Mouse (Mus musculus) midbrain, embryonic 16.5 days (tissue): Measurements from ENCODE around the gene Hnrnpc. TPM values are rescaled to one million over a fixed set of nuclear protein-coding genes. Genes with fewer than 3 reads are reported as not detected.

Experiments
- ATAC-seq: fragments of 200-750 bp; cut with Nextera tagmentation; 2 replicates; pipeline ENCODE4 v1.8.0; 2017; ENCODE audit warnings: moderate TSS enrichment
- H3K27ac ChIP-seq: fragments of 300-500 bp; sonication (generic); 2 replicates; pipeline ENCODE4 v1.5.1; 2014; ENCODE audit warnings: mild to moderate bottlenecking, low read length, mixed read lengths
- H3K27me3 ChIP-seq: fragments of 300-500 bp; sonication (generic); 2 replicates; pipeline ENCODE4 v1.6.1; 2014; ENCODE audit warnings: low read depth, low read length, mixed read lengths; ENCODE audit not compliant: control insufficient read depth, insufficient read depth
- H3K36me3 ChIP-seq: fragments of 300-500 bp; sonication (generic); 2 replicates; pipeline ENCODE4 v1.6.1; 2014; ENCODE audit warnings: mild to moderate bottlenecking, low read length, moderate library complexity, mixed read lengths; ENCODE audit not compliant: control insufficient read depth, insufficient read depth
- H3K4me1 ChIP-seq: fragments of 300-500 bp; sonication (generic); 2 replicates; pipeline ENCODE4 v1.6.1; 2014; ENCODE audit warnings: mild to moderate bottlenecking, low read length, mixed read lengths; ENCODE audit not compliant: control insufficient read depth, insufficient read depth
- H3K4me2 ChIP-seq: fragments of 300-500 bp; sonication (generic); 2 replicates; pipeline ENCODE4 v1.6.1; 2014; ENCODE audit warnings: mild to moderate bottlenecking, low read length, mixed read lengths
- H3K4me3 ChIP-seq: fragments of 300-500 bp; sonication (generic); 2 replicates; pipeline ENCODE4 v1.5.1; 2014; ENCODE audit warnings: low read depth, mild to moderate bottlenecking, low read length, moderate library complexity, mixed read lengths
- H3K9ac ChIP-seq: fragments of 300-500 bp; sonication (generic); 2 replicates; pipeline ENCODE4 v1.6.1; 2014; ENCODE audit warnings: low read depth, low read length, mixed read lengths
- H3K9me3 ChIP-seq: fragments of 300-500 bp; sonication (generic); replicated peaks from 2 replicates; pipeline ENCODE4 v1.6.1; 2014; ENCODE audit warnings: mild to moderate bottlenecking, low read length, mixed read lengths; ENCODE audit not compliant: control insufficient read depth, poor library complexity, severe bottlenecking
- WGBS: fragments of 180-500 bp; shearing (Covaris S2); extraction: QIAGEN DNeasy Blood & Tissue Kit; methylation state at CpG from one replicate; pipeline ENCODE4 v1.1.7; 2014; 5-methylcytosine and 5-hydroxymethylcytosine counted together
- polyA plus RNA-seq: library from polyadenylated mRNA; unstranded; fragments of >200 nt; fragmentation: Nextera tagmentation; extraction: Ambion mirVana; gene quantifications from 2 replicates; pipeline ENCODE4 v1.2.1, GENCODE M21; 2015

Gene Hnrnpc
- polyA plus RNA-seq, 1 experiment from 2014 or later: 449 TPM

GRCm38 (mm10) chr14:52133584-52133983, 29.8 kb upstream of the Hnrnpc start:
- Histone ChIP-seq H3K9ac (no peak overlapping the region), H3K27me3 (no peaks in the 10 kb centered on the region), H3K4me3 (no peak overlapping the region), H3K4me2 (no peak overlapping the region), H3K9me3 (no peaks in the 10 kb centered on the region), H3K36me3 (no peaks in the 10 kb centered on the region), H3K27ac (no peak overlapping the region), H3K4me1 (no peaks in the 10 kb centered on the region)
- 84% methylated on average over 5 of the region's 5 CpGs for WGBS
- no peak for ATAC-seq

- Histone ChIP-seq H3K27me3 (no peaks in the 10 kb centered on the region), H3K36me3 (no peaks in the 10 kb centered on the region), H3K9me3 (no peaks in the 10 kb centered on the region), H3K4me1 (peaks cover 8% of the 10 kb centered on the region; the same call in 1 of the 2 replicates), H3K9ac (no peak overlapping the region), H3K4me3 (no peak overlapping the region), H3K4me2 (no peak overlapping the region), H3K27ac (no peak overlapping the region)
- no peak for ATAC-seq
- 97% methylated on average over 3 of the region's 3 CpGs for WGBS
Observed at GRCm38 (mm10) chr14:52124636-52125035, 20.8 kb upstream of the Hnrnpc start.

- no peak for ATAC-seq
- Histone ChIP-seq H3K9me3 (no peaks in the 10 kb centered on the region), H3K27ac (no peak overlapping the region), H3K4me3 (no peak overlapping the region), H3K27me3 (no peaks in the 10 kb centered on the region), H3K4me2 (no peak overlapping the region), H3K4me1 (peaks cover 9% of the 10 kb centered on the region; the same call in 1 of the 2 replicates), H3K9ac (no peak overlapping the region), H3K36me3 (no peaks in the 10 kb centered on the region)
- WGBS: 21% methylated on average over 4 of the region's 4 CpGs
Observed at GRCm38 (mm10) chr14:52123918-52124317, 20.1 kb upstream of the Hnrnpc start.

- Histone ChIP-seq H3K27ac (peak overlapping the region; percentile 85), H3K4me3 (peak overlapping the region; percentile 54), H3K9me3 (no peaks in the 10 kb centered on the region), H3K36me3 (no peaks in the 10 kb centered on the region), H3K9ac (peak overlapping the region; percentile 41; the same call in 1 of the 2 replicates), H3K4me1 (peaks cover 16% of the 10 kb centered on the region), H3K4me2 (peak overlapping the region; percentile 90), H3K27me3 (no peaks in the 10 kb centered on the region)
- no peak for ATAC-seq
- 65% methylated on average over 7 of the region's 7 CpGs for WGBS
Observed at GRCm38 (mm10) chr14:52120169-52120568, 16.3 kb upstream of the Hnrnpc start.

- Histone ChIP-seq H3K9ac (peak overlapping the region; percentile 76), H3K4me3 (peak overlapping the region; percentile 54), H3K9me3 (no peaks in the 10 kb centered on the region), H3K27me3 (no peaks in the 10 kb centered on the region), H3K4me2 (peak overlapping the region; percentile 90), H3K36me3 (no peaks in the 10 kb centered on the region), H3K4me1 (peaks cover 16% of the 10 kb centered on the region), H3K27ac (peak overlapping the region; percentile 85)
- peak; percentile 91 for ATAC-seq
- under 1% methylated on average over 38 of the region's 38 CpGs for WGBS
Observed at GRCm38 (mm10) chr14:52118823-52119608, 15.2 kb upstream of the Hnrnpc start.

GRCm38 (mm10) chr14:52118456-52118822, 14.6 kb upstream of the Hnrnpc start:
- peak; percentile 64 for ATAC-seq
- Histone ChIP-seq H3K36me3 (no peaks in the 10 kb centered on the region), H3K9me3 (no peaks in the 10 kb centered on the region), H3K4me2 (peak overlapping the region; percentile 90), H3K27me3 (no peaks in the 10 kb centered on the region), H3K4me1 (peaks cover 16% of the 10 kb centered on the region), H3K4me3 (peak overlapping the region; percentile 54), H3K27ac (peak overlapping the region; percentile 85), H3K9ac (peak overlapping the region; percentile 11; the same call in 1 of the 2 replicates)
- 17% methylated on average over 8 of the region's 8 CpGs for WGBS

GRCm38 (mm10) chr14:52117241-52117640, 13.4 kb upstream of the Hnrnpc start:
- no peak for ATAC-seq
- H3K36me3 ChIP-seq: no peaks in the 10 kb centered on the region
- H3K4me3 ChIP-seq: no peak overlapping the region
- H3K4me1 ChIP-seq: peaks cover 16% of the 10 kb centered on the region
- H3K27me3 ChIP-seq: no peaks in the 10 kb centered on the region
- H3K9me3 ChIP-seq: no peaks in the 10 kb centered on the region
- H3K9ac ChIP-seq: no peak overlapping the region
- WGBS: 96% methylated on average over 5 of the region's 5 CpGs
- H3K4me2 ChIP-seq: no peak overlapping the region
- no peak overlapping the region for H3K27ac ChIP-seq

- Histone ChIP-seq H3K4me1 (peaks cover 8% of the 10 kb centered on the region; the same call in 1 of the 2 replicates), H3K9ac (no peak overlapping the region), H3K36me3 (no peaks in the 10 kb centered on the region), H3K9me3 (no peaks in the 10 kb centered on the region), H3K27me3 (no peaks in the 10 kb centered on the region), H3K4me3 (no peak overlapping the region), H3K4me2 (no peak overlapping the region), H3K27ac (no peak overlapping the region)
- ATAC-seq: no peak
- 59% methylated on average over 1 of the region's 1 CpGs for WGBS
Observed at GRCm38 (mm10) chr14:52114101-52114500, 10.3 kb upstream of the Hnrnpc start.

- Histone ChIP-seq H3K9ac (no peak within 1 kb of the TSS), H3K27me3 (no peaks in the 10 kb centered on the region), H3K9me3 (no peaks in the 10 kb centered on the region), H3K36me3 (no peaks in the 10 kb centered on the region), H3K4me3 (no peak within 1 kb of the TSS), H3K4me2 (no peak within 1 kb of the TSS), H3K4me1 (no peaks in the 10 kb centered on the region), H3K27ac (no peak within 1 kb of the TSS)
- WGBS: 90% methylated on average over 4 of the region's 4 CpGs
- ATAC-seq: no peak
Observed at GRCm38 (mm10) chr14:52110346-52110745, 6.5 kb upstream of the Hnrnpc start, which contains the start of gene Rpgrip1. Gene Rpgrip1 (plus strand): TSS chr14:52110704.
